Mouse (Mus musculus) pancreas, adult 10 weeks (tissue): ENCODE results near the gene Nkx2-4. TPM values are rescaled to one million over a fixed set of nuclear protein-coding genes. Genes with fewer than 3 reads are reported as not detected.

Experiments used
- polyA plus RNA-seq: library from polyadenylated mRNA; stranded (reverse); fragments of 350-450 nt; fragmentation: Illumina TruSeq; extraction: RNeasy Lipid Tissue Mini Kit (QIAGEN cat#74804); gene quantifications from one replicate; pipeline ENCODE4 v1.2.3, GENCODE M21; 2015; ENCODE audit warnings: low read depth, low replicate concordance; ENCODE audit not compliant: insufficient read depth

Gene Nkx2-4
- polyA plus RNA-seq = not detected

DNA sequence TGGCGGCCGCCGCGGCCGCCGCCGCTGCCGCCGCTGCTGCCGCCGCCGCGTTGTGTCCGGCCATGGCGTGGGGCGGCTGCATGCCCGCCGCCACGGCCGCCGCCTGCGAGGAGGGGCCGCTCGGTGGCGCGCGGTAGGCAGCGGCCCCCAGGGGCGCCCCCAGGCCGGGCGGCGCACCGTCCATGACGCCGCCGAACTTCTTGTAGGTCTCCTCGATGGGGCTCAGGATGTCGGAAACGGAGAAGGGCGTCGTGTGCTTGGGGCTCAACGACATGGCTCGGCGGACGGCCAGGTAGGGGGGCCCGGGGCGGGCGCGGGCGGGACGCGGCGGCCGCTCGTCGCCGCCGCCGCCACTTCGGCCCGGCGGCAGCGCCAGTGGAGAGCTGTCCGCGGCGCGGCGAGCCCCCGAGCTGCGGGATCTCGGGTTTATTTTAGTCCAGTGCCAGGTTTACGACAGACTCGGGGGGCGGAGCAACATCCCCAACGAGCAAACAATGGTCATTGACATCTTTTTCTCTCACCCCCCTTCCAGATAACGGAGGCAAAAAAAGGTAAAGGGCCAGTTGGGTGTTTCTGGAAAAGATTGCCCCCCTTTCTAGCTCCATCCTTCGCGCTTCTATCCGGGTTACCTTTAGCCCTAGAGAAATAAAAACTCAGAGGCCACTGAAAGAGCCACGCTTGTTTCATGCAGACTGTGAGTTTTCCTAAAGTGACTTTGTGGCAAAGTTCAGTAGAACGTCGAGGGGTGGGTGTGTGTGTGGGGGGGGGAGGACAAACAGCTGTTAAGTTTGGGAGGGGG lies at the start of gene Nkx2-4:
Nkx2-4 (minus strand) TSS at position 374 of the 799 bp plus-strand sequence.

Other genes with a start within 250 kb of the Nkx2-4 start
- gene Kiz, start 229.6 kb downstream of the Nkx2-4 start, polyA plus RNA-seq = 12.9 TPM
- 8.0 TPM for gene Xrn2, start 72.4 kb downstream of the Nkx2-4 start, polyA plus RNA-seq
- gene Nkx2-2, start 108.8 kb upstream of the Nkx2-4 start, polyA plus RNA-seq = 7.7 TPM